Mouse (Mus musculus) liver (tissue): ENCODE data around the gene Vps9d1.
"Not testable (repeated sequence)": the region's sequence is repeated elsewhere in the genome, so short reads cannot be mapped to it uniquely, and the experiment has no call there.

Experiments
- DNase-seq: peaks from one replicate; pipeline ENCODE4 v3.0.0-alpha.2; 2020; ENCODE audit warnings: mixed read lengths

Vps9d1 gene

DNA sequence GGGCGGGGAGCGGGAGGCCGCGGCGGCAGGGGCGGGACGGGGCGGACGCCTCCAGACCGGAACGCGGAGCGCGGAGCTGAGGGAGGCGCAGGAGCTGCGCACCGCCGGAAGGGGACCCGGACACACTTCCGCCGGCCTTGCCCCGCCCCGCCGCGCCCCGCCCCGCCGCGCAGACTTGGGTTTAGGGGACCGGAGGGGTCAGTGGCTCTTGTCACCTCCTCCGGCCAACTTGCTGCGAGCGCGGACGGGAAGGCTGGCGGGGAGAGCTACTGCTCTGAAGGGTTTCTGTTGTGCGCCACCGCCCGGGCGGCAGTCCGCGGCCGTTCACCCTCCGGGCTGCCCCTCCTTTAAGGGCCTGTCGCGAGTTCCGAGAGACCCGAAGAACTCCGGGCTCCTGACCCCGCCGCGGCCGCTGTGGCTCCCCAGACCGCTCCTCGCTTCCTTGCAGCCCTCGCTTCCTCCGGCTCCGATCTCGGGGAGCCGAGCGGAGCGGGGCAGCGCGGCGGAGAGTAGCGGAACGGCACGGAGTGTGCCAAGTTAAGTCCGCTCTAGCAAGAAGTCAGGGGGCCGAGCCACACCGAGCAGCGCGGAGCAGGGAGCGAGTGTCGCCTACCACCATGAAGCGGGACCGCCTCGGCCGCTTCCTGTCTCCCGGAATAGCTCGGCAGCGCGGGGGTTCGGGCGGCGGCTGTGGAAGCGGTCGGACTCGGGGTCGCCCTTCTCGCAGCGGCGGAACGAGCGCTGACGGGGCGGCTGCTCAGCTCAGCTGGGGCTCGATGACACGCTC is at the start of gene Vps9d1, which contains the start of gene Zfp276:
TSS of gene Vps9d1 (minus strand) at position 250 of the 787 bp plus-strand sequence.
TSS of gene Zfp276 (plus strand) at position 97 of the 787 bp plus-strand sequence.
- peak; percentile 93 for DNase-seq

DNA sequence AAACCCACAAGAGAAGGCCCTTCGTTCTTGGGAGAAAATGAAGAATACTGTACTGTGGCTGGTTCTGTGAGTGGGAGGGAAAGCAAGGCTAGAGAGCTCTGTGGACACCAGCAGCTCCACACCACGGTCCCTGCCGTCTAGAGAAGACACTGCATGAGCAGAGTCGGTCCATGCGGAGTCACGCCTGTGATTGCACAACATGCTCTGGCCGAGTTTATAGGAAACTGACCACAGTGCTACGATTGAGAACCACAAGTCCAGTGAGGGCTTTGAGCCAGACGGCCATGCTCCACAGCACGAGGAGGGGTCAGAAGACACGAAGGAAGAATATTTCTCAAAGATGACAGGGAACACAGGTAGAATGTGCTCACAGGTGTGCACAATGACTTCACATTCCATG is 44.2 kb upstream of the Vps9d1 start:
- DNase-seq: no peak

DNA sequence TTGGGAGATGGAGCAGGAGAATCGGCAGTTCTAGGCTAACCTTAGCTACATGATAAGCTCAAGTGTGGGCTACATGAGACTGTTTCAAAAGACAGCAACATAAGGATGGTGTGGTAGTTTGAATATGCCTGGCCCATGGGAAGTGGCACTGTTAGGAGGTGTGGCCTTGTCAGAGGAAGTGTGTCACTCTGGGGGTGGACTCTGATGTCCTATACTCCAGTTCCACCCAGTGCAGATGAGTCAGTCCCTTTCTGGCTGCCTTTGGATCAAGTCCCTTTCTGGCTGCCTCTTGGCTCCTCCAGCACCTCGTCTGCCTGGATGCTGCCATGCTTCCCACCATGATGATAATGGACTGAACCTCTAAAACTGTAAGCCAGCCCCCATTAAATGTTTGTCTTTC is 38.6 kb upstream of the Vps9d1 start:
- DNase-seq: no peak

DNA sequence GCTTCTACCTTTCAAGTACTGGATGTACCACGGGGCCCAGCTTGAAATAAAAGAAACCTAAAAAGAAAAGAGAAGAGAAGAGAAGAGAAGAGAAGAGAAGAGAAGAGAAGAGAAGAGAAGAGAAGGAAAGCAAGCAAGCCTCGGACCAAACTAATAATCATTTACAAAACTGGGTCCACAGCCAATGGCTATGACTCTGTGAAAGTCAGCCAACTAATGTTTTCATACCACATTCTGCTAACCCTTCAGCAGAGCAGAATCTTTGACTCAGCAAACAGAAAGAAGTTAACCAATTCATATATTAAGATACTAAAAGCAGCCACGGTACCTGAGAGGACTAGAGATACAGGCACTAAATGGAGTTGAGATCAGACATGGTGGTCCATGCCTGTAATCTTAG is 38.1 kb upstream of the Vps9d1 start:
- DNase-seq: no peak

DNA sequence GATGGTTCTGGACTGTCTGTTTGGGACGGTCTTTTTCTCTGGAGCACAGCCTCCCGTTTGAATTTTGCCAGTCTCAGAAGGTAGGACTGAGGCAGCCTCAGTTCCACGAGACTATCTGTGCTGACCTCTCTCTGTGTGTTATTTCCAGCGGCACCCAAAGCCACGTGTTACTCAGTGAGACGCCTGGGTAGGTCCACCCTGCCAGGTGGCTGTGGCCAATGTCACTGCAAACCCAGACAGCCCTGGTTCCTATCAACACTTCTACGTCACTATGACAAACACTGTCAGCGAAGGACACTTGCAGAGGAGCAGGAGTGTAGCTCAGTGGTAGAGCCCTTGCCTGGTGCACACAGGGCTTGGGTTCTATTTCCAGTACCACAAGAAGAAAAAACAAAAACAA is 37.6 kb upstream of the Vps9d1 start:
- DNase-seq: no peak

DNA sequence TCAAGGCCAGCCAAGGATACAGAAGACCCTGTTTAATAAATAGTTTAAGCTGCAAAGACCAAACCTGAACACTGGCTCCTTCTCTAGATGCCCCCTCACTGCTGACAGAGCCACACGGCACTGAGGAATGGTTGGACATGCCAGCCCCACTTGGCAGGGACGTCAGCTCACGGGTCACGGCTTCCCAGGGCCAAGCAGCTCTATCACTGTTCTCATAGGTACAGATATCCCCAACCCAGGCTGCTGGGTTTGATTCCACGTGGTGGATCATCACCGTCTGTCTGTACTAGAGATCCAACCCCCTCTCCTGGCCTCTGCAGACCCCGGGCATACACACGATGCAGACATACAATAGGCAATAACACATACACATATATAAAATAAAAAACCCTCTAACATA is 36.5 kb upstream of the Vps9d1 start:
- no peak for DNase-seq

DNA sequence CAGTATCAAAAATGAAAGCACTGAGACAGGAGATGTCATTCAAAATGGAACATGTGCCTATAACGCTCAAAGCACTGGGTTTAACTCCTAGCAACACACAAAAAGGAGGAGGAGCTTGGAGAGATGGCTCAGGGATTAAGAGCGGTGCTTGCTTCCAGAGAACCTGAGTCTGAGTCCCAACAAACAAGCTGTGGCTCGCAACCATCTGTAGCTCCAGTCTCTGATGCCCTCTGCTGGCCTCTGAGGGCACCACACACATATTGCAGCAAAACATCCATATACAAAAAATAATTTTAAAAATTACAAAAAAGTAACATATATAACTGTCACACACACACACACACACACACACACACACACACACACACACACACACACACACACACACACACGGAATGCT is 36.0 kb upstream of the Vps9d1 start:
- DNase-seq: peak; percentile 30

DNA sequence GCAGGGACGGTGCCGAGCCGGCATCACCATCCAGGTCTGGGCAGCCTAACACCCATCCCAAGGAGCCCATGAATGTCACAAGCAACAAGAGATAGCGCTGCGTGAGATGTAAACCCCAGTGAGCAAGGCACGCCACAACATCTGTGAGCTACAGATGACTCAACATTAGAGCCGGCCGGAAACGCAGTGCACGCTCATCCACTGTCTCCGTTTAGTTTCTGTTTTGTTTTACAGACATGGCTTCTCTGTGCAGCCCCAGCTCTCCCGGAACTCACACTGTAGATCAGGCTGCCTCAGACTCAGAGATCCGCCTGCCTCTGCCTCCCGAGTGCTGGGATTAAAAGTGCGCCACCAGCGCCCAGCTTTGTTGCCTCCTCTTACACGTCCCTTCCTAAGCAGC is 33.2 kb upstream of the Vps9d1 start:
- DNase-seq: no peak

DNA sequence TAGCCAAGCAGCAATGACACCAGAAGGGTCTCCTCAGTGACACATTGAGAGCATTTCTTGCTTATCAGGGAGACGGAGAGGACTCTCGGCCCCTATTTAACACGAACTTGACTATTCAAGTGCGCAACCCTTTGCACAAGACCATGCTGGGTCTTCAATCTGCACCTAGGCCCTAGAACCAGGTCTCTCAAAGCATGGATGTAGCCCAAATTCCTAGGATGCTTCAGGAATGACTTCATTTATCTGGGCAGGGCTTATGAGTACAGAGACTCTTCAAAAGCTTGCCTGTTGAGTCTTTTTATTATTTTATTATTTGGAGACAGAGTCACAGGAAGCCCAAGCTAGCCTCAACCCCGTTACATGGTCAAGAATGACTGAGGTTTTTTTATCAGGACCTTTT is 30.3 kb upstream of the Vps9d1 start:
- no peak for DNase-seq

DNA sequence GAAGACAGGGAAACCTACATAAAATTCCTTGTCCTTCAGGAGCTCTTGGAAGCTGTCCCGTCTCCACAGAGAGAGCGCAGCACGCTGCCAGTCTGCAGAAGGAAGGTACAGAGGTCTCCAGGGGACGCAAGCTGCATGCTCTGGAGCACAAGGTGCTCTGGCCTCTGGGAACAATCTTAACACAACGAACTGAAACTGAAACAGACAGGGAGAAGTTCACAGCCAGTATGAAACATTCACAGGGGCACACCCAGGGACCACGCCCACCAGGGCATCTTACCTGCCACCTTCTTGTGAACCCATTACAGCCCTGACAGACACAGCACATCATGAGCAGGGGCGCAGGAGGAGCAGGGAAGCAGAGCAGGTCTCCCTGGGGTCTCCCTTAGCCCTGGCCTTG is 29.8 kb upstream of the Vps9d1 start:
- DNase-seq: no peak

DNA sequence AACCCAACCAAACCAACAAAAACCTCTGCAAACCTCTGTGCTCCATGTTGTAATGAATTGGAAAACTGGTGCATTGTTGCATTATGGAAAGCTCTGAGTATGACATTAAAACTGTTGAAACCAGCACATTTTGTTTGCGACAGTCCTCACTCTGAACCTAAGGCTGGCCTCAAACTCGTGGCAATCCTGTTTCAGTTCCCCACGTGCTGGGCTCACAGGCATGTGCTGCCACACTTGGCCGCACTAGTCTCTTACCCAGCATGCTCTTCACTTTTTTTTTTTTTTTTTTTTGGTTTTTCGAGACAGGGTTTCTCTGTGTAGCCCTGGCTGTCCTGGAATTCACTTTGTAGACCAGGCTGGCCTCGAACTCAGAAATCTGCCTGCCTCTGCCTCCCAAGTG is 28.8 kb upstream of the Vps9d1 start:
- DNase-seq: not testable (repeated sequence)

DNA sequence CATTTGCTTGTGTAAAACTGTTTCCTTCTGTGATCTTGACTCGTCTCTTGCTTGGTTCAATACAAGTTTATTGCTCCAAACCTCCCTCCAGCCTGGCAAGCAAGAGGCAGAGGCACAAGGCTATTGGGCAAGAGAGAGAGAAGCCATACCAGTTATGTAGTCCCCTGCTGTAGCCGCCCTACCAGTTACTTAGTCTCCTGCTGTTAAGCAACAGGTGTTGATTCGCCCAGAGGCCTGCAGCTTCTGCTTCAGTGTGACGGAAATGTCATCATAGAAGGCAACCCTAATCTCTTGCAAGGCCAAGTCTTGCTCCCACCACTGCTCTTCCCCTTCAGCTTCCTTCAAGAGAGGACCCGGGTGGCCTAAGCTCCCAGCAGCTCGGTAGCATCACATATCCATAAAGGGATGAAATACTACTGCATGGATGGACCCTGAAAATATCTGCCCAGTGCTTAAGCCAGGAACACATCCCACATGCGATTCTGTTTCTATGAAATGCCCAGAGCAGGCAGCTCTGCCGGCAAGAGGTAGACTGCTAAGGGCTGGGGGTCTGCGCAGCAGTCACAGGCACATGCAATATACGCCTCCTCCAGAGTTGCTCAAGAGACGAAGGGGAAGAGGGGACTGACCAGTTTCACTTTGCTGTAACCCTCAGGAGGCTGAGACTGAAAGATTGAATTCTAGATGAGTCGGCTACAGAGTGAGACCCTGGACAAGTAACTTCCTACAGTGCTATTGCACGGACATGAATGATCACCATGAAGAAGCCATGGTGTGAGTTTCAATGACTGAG is 26.4 kb upstream of the Vps9d1 start:
- DNase-seq: no peak

DNA sequence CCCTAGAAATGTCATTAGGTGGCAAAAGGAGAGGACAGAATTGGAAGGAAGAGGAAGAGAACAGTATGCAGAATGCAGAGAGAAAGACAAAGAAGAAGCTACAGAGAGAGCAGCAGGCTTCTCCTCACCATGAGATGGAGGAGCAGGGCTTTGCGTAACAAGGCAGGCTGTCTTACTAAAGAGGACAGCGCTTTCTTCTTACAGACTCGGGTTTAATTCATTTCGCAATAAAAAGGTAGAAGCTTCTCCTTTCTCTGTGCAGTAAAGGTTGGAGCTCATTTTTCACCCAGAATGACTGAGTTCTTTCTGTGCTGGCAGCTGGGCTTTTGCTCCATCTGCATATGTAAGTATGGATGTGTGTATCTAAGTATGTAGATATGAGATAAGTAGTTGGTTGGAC is 25.7 kb upstream of the Vps9d1 start:
- no peak for DNase-seq

DNA sequence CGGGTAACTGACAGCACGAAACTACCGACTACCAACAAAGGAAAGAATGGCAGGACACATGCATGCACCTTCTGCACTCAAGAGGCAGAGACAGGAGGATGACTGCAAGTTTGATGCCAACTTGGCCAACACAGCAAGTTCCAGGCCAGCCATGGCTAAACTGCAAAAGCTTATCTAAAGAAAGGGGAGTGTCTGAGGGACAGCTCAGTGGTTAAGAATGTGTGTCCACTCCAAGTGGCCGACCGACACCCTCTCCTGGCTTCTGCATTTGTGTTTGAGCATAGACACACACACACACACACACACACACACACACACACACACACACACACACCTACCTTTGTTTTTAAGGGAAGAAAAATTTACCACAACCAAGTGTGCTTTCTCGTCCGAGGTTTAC is 24.3 kb upstream of the Vps9d1 start:
- no peak for DNase-seq

DNA sequence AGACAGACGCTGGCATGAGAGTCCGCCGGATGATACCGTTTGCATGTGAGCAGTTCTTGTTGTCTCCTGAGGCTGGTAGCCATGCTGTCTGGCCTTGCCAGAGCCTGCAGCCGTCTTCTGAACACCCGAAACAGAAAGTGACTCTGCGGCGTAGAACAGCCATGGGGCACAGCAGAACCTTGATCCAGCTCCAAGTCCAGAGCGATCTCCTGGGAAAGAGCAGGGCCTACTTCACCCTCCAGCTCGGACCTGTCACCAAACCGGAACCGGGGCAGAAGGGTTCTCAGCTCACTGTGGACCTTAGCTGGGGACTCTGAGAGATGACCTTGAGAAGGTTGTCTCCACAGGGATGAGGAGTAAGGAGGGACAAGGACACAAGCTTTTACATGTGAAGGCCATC is 20.9 kb upstream of the Vps9d1 start:
- DNase-seq: no peak

DNA sequence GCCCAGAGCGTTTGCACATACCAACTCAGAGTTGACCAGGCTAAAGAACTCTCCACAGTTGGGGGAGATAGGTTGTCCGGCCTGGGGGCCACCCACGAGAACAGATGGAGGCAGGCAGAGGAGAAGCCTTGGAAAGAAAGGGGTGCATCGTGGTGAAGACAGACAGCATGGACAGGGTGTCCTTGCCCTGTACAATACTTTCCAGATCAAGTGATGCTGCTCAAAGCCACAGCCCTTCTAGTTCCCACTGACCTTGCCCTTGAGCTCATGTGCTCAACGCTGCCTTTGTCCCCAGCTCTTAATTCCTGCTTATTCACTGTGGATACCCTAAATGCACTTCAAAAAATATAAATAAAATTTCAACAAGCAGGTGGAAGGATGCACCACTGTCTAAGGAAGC is 20.3 kb upstream of the Vps9d1 start:
- DNase-seq: no peak

DNA sequence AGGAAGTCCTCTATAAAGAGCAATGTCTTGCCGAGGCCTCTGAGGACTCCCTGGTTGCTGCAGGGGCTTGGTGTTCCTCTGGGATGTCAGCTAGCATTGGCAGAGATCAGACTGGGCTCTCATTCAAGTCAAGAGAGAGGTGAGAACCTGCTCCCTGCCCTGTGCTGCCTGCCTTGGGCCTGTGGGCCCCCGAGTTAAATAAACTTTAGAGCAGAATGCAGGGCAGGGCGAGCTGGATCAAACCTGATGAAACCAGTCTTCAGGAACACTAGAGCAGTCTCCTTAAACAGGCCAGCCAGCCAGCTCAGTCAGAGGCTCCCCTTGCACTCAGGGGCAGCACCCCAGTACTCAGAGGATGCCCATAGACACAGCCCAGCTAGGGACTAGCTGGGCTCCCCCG is 17.8 kb upstream of the Vps9d1 start:
- DNase-seq: no peak

DNA sequence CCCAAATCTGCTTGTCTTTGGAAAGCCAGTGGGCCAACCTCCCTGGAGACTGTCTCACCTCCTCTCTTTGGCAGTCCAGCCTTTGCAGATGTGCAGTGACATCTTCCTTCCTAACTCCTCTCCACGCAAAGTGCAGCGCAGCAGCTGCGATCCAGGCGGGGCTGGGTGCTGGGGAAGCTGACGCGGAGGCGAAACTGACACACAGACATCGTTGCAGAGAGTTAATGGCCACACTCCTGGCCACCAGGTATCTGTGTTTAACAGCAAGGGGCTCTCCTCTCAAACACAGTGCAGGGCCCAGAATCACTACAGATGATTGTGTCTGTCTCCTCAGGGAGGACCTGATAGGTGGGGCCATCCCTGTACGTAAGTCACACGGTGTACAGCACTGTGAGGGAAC is 17.0 kb upstream of the Vps9d1 start:
- DNase-seq: no peak

DNA sequence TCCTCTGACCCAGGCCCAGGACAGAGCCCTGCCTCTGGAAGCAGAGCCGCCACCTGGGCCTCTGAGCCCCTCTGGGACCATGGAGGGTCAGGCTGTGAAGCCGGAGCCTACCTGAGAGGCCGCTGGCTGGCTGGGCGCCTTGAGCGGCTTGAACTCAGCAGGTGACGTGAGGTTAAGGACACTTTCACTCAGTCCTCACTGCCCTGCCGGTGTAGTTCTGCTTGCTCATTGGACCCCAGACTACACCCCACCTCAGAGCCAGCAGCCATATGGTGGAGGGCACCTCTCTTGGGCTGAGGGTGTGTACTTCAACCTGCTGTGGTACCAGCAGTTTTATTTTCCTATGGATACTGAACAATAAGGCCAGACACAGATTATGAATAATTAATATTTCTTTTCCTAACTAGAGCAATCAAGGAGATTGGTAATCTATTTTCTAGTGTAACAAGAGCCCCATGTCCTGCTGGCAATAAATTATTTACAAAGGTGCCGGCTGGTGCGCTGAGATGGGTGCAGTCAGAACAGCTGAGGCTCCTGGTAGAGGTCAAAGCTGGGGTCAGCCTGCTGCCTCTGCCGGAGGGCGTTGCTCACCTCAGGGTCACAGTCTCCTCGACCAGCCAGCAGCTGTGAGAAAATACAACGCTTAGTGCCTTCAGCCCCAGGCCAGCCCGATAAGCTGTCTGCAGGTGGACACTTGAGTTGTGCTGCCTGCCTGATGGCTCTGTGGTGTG is 13.9 kb upstream of the Vps9d1 start:
- no peak for DNase-seq

DNA sequence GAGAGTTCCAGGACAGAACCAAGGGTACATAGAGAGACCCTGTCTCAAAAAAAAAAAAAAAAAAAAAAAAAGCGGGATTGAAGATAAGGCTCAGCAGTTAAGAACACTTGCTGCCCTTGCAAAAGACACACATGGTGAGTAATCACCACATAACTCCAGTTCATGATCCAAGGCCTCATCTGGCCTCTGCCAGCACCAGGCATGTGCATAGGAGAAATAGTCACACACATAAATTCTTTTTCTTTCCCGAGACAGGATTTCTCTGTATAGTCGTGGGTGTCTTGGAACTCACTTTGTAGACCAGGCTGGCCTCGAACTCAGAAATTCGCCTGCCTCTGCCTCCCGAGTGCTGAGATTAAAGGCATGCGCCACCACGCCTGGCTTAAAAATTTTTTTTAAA is 3.4 kb upstream of the Vps9d1 start:
- not testable (repeated sequence) for DNase-seq

DNA sequence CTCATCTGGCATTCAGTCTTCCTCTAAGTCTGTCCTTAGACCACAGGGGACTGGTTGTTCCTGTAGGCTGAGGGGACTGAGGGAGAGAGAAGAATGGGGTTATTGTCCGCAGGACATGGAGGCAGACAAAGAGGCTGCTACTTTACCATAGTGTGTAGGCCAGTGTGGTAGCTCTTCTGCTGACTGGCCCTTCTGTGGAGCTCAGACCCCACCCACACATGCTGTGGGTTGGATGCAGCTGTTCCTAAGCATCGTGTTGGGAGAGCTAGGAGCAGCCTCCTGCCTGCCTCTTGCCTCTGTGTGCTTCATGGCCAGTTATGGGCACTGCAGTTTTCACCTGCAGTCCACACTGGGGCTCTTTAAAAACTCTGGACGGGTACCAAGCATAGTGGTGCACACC is 3.0 kb upstream of the Vps9d1 start:
- no peak for DNase-seq

DNA sequence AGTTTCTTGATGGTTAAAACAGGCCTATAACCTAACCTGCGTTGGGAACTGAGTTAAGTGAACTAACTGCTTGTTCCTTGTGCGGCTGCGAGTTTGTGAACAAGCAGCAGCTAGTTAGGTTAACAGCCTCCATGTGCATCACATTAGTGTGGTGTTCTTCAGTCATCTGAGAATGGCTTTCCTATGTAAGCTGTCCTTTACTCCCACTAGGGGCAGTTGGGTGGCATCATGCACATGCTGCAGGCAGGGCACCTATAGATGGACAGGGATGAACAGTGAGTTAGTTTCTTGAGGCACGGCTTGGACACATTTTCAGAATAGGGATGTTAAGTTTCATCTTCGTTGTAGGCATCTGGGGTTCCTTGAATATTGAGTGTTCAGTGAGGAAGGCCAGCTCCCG is 1.0 kb upstream of the Vps9d1 start:
- DNase-seq: no peak

DNA sequence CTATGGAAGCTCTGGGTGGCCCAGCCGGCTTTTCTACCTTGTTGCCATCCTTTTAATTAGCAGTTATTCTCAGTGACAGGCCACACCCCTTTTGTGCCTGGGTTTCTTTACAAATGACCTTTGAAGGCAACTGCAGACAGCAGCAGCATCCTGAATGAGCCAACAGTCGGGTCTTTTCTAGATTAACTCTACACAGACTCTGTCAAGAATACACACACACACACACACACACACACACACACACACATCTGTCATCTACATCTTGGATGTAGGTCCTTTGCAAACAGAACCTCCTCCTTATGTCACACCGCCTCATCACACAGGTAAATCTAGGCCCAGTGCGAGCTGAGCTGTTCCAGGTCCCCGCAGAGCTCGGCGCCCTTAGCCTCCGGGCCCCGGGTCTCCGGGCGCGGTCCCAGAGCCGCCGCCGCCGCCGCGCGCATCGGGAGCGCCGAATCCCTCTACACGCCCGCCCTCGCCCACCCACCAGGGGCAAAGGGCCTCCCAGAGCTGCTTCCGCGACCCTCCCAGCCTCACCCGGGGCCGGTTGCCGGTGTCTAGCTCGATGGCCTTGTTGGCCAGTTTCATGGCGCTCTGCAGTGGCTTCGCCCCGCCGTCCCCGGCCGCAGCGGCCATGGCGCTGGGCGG is 573 bp downstream of the Vps9d1 start:
- DNase-seq: no peak
